Mouse (Mus musculus): ENCODE data around the gene Kcnj1. TPM values are rescaled to one million over a fixed set of nuclear protein-coding genes. Genes with fewer than 3 reads are reported as not detected.

The Kcnj1 gene
- 0.08 TPM in 1 of 2 replicates, not detected in the other for polyA plus RNA-seq (2015; fragmentation: Nextera tagmentation; extraction: Ambion mirVana)

DNA sequence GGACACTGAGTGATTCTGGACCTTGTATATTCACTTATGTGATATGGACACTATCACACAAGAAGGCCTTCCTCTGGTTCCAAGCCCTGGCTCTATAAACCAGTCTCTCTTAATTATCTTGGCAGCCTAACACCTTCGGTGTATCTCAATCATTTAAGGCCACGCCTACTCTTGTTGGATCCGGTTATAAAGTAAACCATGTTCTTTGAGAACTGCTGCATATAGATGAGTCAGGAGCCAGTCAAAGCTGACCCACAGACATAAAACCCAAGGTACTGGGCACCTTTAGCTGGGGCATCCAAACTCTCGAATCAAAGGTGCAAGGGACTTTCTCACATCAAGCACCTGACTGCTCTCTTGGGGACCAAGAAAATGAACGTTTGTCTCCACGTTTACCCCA is at the start of gene Kcnj1:
TSS of gene Kcnj1 (plus strand) at position 292 of the 400 bp plus-strand sequence.
- no peaks in the 10 kb centered on the region for H3K27me3 ChIP-seq
- no peak within 1 kb of the TSS for H3K4me3 ChIP-seq
- H3K27ac ChIP-seq: no peak within 1 kb of the TSS
- ATAC-seq (replicated peaks; ENCODE audit: insufficient number of reproducible peaks, insufficient read depth, low FRiP score, low read depth): no peak
- H3K4me2 ChIP-seq: no peak within 1 kb of the TSS
- WGBS: 82% methylated on average over 6 of the region's 6 CpGs
- H3K9ac ChIP-seq: no peak within 1 kb of the TSS
- no peaks in the 10 kb centered on the region for H3K9me3 ChIP-seq (replicated peaks)
- H3K4me1 ChIP-seq (replicated peaks): no peaks in the 10 kb centered on the region
- no peaks in the 10 kb centered on the region for H3K36me3 ChIP-seq

DNA sequence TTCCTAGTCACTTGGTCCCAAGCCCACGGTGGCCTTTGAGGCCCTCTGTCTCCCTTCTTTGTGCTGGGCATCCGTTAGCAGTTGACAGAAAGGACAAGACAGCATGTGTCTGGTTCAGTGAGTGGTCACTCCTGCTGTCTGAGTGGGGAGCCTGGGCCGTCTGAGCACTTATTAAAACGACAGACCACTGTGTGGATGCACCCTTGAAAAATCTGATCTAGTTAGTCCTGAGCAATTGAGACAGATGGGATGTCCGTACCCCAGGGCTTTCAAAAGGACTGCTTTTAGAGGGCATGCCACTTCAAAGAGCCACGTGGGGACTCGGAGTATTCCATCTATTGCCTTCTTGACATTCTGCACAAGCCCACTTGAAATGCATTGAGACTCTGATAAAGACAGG is 48.7 kb upstream of the Kcnj1 start:
- Histone ChIP-seq H3K9me3 (replicated peaks) (no peaks in the 10 kb centered on the region), H3K27me3 (no peaks in the 10 kb centered on the region), H3K36me3 (peaks cover 11% of the 10 kb centered on the region), H3K4me3 (no peak overlapping the region), H3K9ac (no peak overlapping the region), H3K4me2 (no peak overlapping the region), H3K27ac (peak overlapping the region; percentile 26; the same call in 1 of the 2 replicates), H3K4me1 (replicated peaks) (peaks cover 28% of the 10 kb centered on the region)
- WGBS: 35% methylated on average over 7 of the region's 7 CpGs
- ATAC-seq (replicated peaks; ENCODE audit: insufficient number of reproducible peaks, insufficient read depth, low FRiP score, low read depth): no peak

DNA sequence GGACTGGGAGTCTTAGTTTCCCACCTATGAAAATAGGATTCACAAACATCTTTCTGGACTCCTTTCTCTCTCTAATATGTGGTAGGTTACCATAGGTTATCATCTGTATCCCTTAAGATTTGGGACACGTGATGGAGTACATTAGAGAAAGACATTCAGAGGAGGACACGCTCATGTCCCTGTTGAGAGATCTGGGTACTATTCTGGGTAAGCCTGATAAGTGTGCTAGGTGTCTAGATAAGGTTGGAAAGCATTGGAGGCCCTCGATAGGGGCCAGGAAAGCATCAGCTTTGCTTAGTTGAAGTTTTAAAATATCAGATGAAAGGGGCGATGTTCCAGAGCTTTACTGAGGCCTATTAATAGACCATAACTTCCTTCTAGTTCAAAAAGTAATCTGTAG is 43.5 kb upstream of the Kcnj1 start:
- H3K4me3 ChIP-seq: no peak overlapping the region
- ATAC-seq (replicated peaks; ENCODE audit: insufficient number of reproducible peaks, insufficient read depth, low FRiP score, low read depth): no peak
- peaks cover 9% of the 10 kb centered on the region for H3K4me1 ChIP-seq (replicated peaks)
- H3K9ac ChIP-seq: no peak overlapping the region
- H3K9me3 ChIP-seq (replicated peaks): no peaks in the 10 kb centered on the region
- H3K4me2 ChIP-seq: no peak overlapping the region
- 45% methylated on average over 4 of the region's 4 CpGs for WGBS
- no peak overlapping the region for H3K27ac ChIP-seq
- no peaks in the 10 kb centered on the region for H3K36me3 ChIP-seq
- H3K27me3 ChIP-seq: no peaks in the 10 kb centered on the region

DNA sequence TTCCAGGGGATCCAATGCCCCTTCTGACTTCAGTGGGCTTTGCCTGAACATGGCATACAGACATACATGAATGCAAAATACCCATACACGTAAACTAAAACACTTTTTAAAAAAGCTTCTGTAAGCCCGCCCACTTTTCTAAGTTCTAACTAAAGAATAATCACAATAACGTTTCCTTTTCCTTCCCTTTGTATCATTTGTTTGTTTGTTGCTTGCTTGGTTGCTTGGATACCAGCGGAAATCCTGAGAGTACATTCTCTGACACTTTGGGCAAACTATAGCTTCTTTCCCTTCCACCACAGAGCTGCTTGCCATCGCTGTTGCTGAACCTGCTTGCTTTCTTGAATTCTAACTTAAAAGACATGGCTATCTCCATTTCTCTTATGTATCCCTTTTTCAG is 41.1 kb upstream of the Kcnj1 start:
- Histone ChIP-seq H3K36me3 (no peaks in the 10 kb centered on the region), H3K4me3 (no peak overlapping the region), H3K4me2 (no peak overlapping the region), H3K9me3 (replicated peaks) (no peaks in the 10 kb centered on the region), H3K27me3 (no peaks in the 10 kb centered on the region), H3K27ac (no peak overlapping the region), H3K4me1 (replicated peaks) (peaks cover 15% of the 10 kb centered on the region), H3K9ac (no peak overlapping the region)
- no peak for ATAC-seq (replicated peaks; ENCODE audit: insufficient number of reproducible peaks, insufficient read depth, low FRiP score, low read depth)
- WGBS: 63% methylated on average over 5 of the region's 5 CpGs

- Histone ChIP-seq H3K4me3 (no peak overlapping the region), H3K36me3 (no peaks in the 10 kb centered on the region), H3K9ac (no peak overlapping the region), H3K4me1 (replicated peaks) (peaks cover 24% of the 10 kb centered on the region), H3K27ac (peak overlapping the region; percentile 75), H3K4me2 (no peak overlapping the region), H3K9me3 (replicated peaks) (no peaks in the 10 kb centered on the region), H3K27me3 (no peaks in the 10 kb centered on the region)
- WGBS: 61% methylated on average over 13 of the region's 13 CpGs
- ATAC-seq (replicated peaks; ENCODE audit: insufficient number of reproducible peaks, insufficient read depth, low FRiP score, low read depth): peak; percentile 84
Observed at GRCm38 (mm10) chr9:32335389-32336150, 36.7 kb upstream of the Kcnj1 start.

GRCm38 (mm10) chr9:32340831-32341230 is 31.5 kb upstream of the Kcnj1 start:
- H3K27ac ChIP-seq: peak overlapping the region; percentile 90
- H3K4me1 ChIP-seq (replicated peaks): peaks cover 47% of the 10 kb centered on the region
- ATAC-seq (replicated peaks; ENCODE audit: insufficient number of reproducible peaks, insufficient read depth, low FRiP score, low read depth): peak; percentile 59; the same call in 1 of the 2 replicates
- no peaks in the 10 kb centered on the region for H3K9me3 ChIP-seq (replicated peaks)
- H3K27me3 ChIP-seq: peaks cover 19% of the 10 kb centered on the region
- H3K36me3 ChIP-seq: no peaks in the 10 kb centered on the region
- peak overlapping the region; percentile 80 for H3K4me2 ChIP-seq
- no peak overlapping the region; the same call in 1 of the 2 replicates for H3K9ac ChIP-seq
- WGBS: 20% methylated on average over 5 of the region's 5 CpGs
- H3K4me3 ChIP-seq: peak overlapping the region; percentile 6; the same call in 1 of the 2 replicates

DNA sequence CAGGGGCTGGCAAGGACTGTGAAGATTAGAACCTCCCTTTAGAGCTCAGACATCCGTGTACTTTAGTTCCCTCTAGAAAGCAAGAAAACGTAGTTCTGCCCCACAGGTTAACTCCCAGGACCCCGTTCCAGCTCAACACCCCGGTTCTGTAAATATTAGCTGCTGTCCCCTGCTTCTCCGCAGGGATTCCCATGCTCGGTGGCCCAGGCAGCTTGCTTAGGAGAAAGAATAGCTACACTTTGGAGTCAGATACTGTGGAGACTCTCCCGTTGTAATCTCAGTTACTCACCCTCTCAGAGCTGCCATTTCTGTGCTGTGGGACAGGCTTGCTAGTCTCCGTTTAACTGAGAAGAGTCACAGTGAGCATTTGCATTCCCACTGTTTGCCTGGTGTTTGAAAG is 29.4 kb upstream of the Kcnj1 start:
- H3K27ac ChIP-seq: peak overlapping the region; percentile 90
- H3K9ac ChIP-seq: peak overlapping the region; percentile 72
- no peaks in the 10 kb centered on the region for H3K36me3 ChIP-seq
- H3K9me3 ChIP-seq (replicated peaks): no peaks in the 10 kb centered on the region
- peaks cover 22% of the 10 kb centered on the region for H3K27me3 ChIP-seq
- 15% methylated on average over 8 of the region's 8 CpGs for WGBS
- ATAC-seq (replicated peaks; ENCODE audit: insufficient number of reproducible peaks, insufficient read depth, low FRiP score, low read depth): no peak
- peak overlapping the region; percentile 56 for H3K4me3 ChIP-seq
- peaks cover 42% of the 10 kb centered on the region for H3K4me1 ChIP-seq (replicated peaks)
- H3K4me2 ChIP-seq: peak overlapping the region; percentile 80

DNA sequence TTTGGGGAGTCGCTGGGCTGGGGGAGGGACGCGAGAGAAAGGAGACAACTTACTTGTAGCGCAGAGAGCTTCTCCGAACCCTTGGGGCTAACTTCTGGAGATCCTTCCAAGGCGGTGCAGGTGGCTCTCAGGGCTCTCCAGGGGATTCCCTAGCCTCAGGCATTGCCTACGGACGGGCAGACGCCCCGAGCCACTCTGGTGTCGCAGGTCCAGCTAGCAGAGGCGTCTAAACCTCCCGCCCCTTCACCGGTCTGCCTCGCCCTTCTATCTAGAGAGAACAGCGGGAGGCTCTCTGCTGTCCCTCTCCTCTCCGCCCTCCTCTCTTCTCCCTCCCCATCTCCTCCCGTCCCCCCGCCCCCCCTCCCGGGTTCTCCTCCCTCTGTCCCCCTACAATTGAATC is 28.2 kb upstream of the Kcnj1 start, which contains the start of gene Kcnj5:
TSS of gene Kcnj5 (minus strand) at position 300 of the 400 bp plus-strand sequence.
- H3K27ac ChIP-seq: peak within 1 kb of the TSS; percentile 90
- peak within 1 kb of the TSS; percentile 72 for H3K9ac ChIP-seq
- 3% methylated on average over 17 of the region's 20 CpGs for WGBS
- peak within 1 kb of the TSS; percentile 80 for H3K4me2 ChIP-seq
- peaks cover 40% of the 10 kb centered on the region for H3K4me1 ChIP-seq (replicated peaks)
- no peaks in the 10 kb centered on the region for H3K9me3 ChIP-seq (replicated peaks)
- ATAC-seq (replicated peaks; ENCODE audit: insufficient number of reproducible peaks, insufficient read depth, low FRiP score, low read depth): peak; percentile 56; the same call in 1 of the 2 replicates
- H3K4me3 ChIP-seq: peak within 1 kb of the TSS; percentile 56
- peaks cover 22% of the 10 kb centered on the region for H3K27me3 ChIP-seq
- H3K36me3 ChIP-seq: no peaks in the 10 kb centered on the region

GRCm38 (mm10) chr9:32344489-32344888 is 27.8 kb upstream of the Kcnj1 start:
- peak overlapping the region; percentile 72 for H3K9ac ChIP-seq
- no peaks in the 10 kb centered on the region for H3K36me3 ChIP-seq
- H3K4me2 ChIP-seq: peak overlapping the region; percentile 80
- H3K27me3 ChIP-seq: peaks cover 22% of the 10 kb centered on the region
- peaks cover 40% of the 10 kb centered on the region for H3K4me1 ChIP-seq (replicated peaks)
- peak overlapping the region; percentile 90; the same call in 1 of the 2 replicates for H3K27ac ChIP-seq
- WGBS: 3% methylated on average over 21 of the region's 21 CpGs
- H3K9me3 ChIP-seq (replicated peaks): no peaks in the 10 kb centered on the region
- H3K4me3 ChIP-seq: peak overlapping the region; percentile 56
- ATAC-seq (replicated peaks; ENCODE audit: insufficient number of reproducible peaks, insufficient read depth, low FRiP score, low read depth): peak; percentile 11; the same call in 1 of the 2 replicates

- WGBS: 67% methylated on average over 8 of the region's 8 CpGs
- Histone ChIP-seq H3K4me3 (no peak overlapping the region), H3K36me3 (no peaks in the 10 kb centered on the region), H3K4me1 (replicated peaks) (peaks cover 15% of the 10 kb centered on the region), H3K4me2 (no peak overlapping the region), H3K27ac (no peak overlapping the region), H3K9me3 (replicated peaks) (no peaks in the 10 kb centered on the region), H3K9ac (no peak overlapping the region), H3K27me3 (peaks cover 18% of the 10 kb centered on the region)
- no peak for ATAC-seq (replicated peaks; ENCODE audit: insufficient number of reproducible peaks, insufficient read depth, low FRiP score, low read depth)
Observed at GRCm38 (mm10) chr9:32348096-32348495, 24.2 kb upstream of the Kcnj1 start.

GRCm38 (mm10) chr9:32349344-32349743 is 22.9 kb upstream of the Kcnj1 start:
- Histone ChIP-seq H3K4me3 (no peak overlapping the region), H3K9ac (no peak overlapping the region), H3K27ac (no peak overlapping the region), H3K9me3 (replicated peaks) (no peaks in the 10 kb centered on the region), H3K4me2 (no peak overlapping the region), H3K4me1 (replicated peaks) (peaks cover 12% of the 10 kb centered on the region), H3K27me3 (peaks cover 16% of the 10 kb centered on the region), H3K36me3 (no peaks in the 10 kb centered on the region)
- ATAC-seq (replicated peaks; ENCODE audit: insufficient number of reproducible peaks, insufficient read depth, low FRiP score, low read depth): no peak
- WGBS: 82% methylated on average over 10 of the region's 10 CpGs
